Mouse (Mus musculus) brain, embryonic 14.5 days (tissue): ENCODE data around the gene Fkbp2. TPM values are rescaled to one million over a fixed set of nuclear protein-coding genes. Genes with fewer than 3 reads are reported as not detected.

Experiments used
- DNase-seq: peaks from one replicate; pipeline ENCODE4 v3.0.0-alpha.2; 2011; ENCODE audit warnings: low read depth
- CTCF ChIP-seq: fragments of 200-500 bp; IDR thresholded peaks from 2 replicates; pipeline ENCODE4 v1.5.1; 2012; ENCODE audit warnings: inconsistent platforms, mild to moderate bottlenecking, moderate library complexity, borderline replicate concordance; ENCODE audit not compliant: insufficient read depth, insufficient read length; ENCODE audit errors: extremely low read depth
- POLR2A ChIP-seq: fragments of 200-500 bp; IDR thresholded peaks from 2 replicates; pipeline ENCODE4 v1.6.1; 2012; ENCODE audit warnings: mild to moderate bottlenecking, inconsistent platforms, borderline replicate concordance; ENCODE audit not compliant: poor library complexity, insufficient read depth, insufficient read length, severe bottlenecking; ENCODE audit errors: extremely low read depth
- polyA plus RNA-seq: library from polyadenylated mRNA; depleted of rRNA; stranded (reverse); fragments of >200 nt; gene quantifications from 2 replicates; pipeline ENCODE4 v1.2.3, GENCODE M21; 2012

Fkbp2 gene
- polyA plus RNA-seq, 1 experiment, result 61.0 TPM

GRCm38 (mm10) chr19:6954046-6954445, 26.3 kb downstream of the Fkbp2 start:
- no peak for DNase-seq
- TF ChIP-seq CTCF, result peak; percentile 35; the same call in 1 of the 2 replicates
- TF ChIP-seq POLR2A, result no peak

GRCm38 (mm10) chr19:6952712-6953037, 27.6 kb downstream of the Fkbp2 start:
- TF ChIP-seq CTCF, result no peak
- TF ChIP-seq POLR2A, result no peak
- DNase-seq, result no peak

- TF ChIP-seq CTCF, result no peak
- no peak for TF ChIP-seq POLR2A
- peak; percentile 82 for DNase-seq
Observed at GRCm38 (mm10) chr19:6951994-6952711, 28.1 kb downstream of the Fkbp2 start.

- DNase-seq, result peak; percentile 98
- TF ChIP-seq CTCF, result no peak
- peak; percentile 61; the same call in 1 of the 2 replicates for TF ChIP-seq POLR2A
Observed at GRCm38 (mm10) chr19:6951381-6951968, 28.8 kb downstream of the Fkbp2 start.

GRCm38 (mm10) chr19:6950613-6951153, 29.6 kb downstream of the Fkbp2 start:
- TF ChIP-seq POLR2A (peak; percentile 67; the same call in 1 of the 2 replicates), CTCF (no peak)
- peak; percentile 92 for DNase-seq

- no peak for DNase-seq
- TF ChIP-seq POLR2A, result no peak
- no peak for TF ChIP-seq CTCF
Observed at GRCm38 (mm10) chr19:6949951-6950350, 30.4 kb downstream of the Fkbp2 start.

- TF ChIP-seq CTCF (no peak), POLR2A (no peak)
- no peak for DNase-seq
Observed at GRCm38 (mm10) chr19:6949532-6949931, 30.8 kb downstream of the Fkbp2 start.

- TF ChIP-seq POLR2A (no peak), CTCF (no peak)
- no peak for DNase-seq
Observed at GRCm38 (mm10) chr19:6948186-6948585, 32.1 kb downstream of the Fkbp2 start.

- TF ChIP-seq CTCF (no peak), POLR2A (no peak)
- DNase-seq, result no peak
Observed at GRCm38 (mm10) chr19:6947742-6948141, 32.6 kb downstream of the Fkbp2 start.

GRCm38 (mm10) chr19:6943709-6944108, 36.6 kb downstream of the Fkbp2 start:
- DNase-seq, result no peak
- TF ChIP-seq CTCF, result no peak
- no peak for TF ChIP-seq POLR2A

- TF ChIP-seq POLR2A (no peak), CTCF (no peak)
- DNase-seq, result no peak
Observed at GRCm38 (mm10) chr19:6942764-6943163, 37.5 kb downstream of the Fkbp2 start.
